ENCODE assay signal across 8 mouse cellular contexts in the genomic region with DNA sequence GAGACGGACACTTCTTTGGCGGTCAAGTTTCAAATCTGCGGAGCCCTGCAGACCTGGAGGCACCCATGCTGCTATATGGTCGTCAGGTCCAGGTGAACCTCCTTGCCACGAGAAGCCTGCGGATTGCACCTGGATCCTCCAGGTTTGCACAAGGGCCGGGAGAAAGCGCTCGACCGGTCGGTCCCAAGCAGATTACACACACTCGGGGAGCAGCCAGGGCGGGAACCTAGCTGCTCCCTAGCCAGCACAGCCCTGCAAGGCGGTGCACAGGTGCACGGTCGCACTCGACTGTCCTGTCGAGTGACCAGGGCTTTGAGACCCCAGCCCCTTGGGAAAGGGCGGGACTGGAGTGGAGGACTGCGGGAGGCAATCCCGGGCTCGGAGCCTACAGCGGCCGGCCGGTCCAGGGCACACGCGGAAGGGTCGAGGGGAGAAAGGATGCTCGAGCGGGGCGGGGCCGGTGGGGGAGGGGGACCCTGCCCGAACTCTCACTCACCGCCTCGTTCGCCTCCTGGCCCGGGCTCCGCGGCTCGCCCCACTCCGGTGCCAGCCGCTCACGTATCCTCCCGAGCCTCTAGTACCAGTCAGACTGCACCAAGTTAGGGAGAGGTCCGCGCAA. TPM values are rescaled to one million over a fixed set of nuclear protein-coding genes. Genes with fewer than 3 reads are reported as not detected.
DNase-seq lines count a peak whose midpoint lies in the region; ATAC-seq and TF ChIP-seq lines count a peak whose summit lies in the region.

No protein-coding gene starts in this region.

- peaks cover 5% of the 10 kb centered on the region for H3K36me3 ChIP-seq in heart, embryonic 10.5 days
- H3K36me3 ChIP-seq in limb, embryonic 14.5 days (ENCODE audit: control insufficient read depth, insufficient read depth, low read length): no peaks in the 10 kb centered on the region

- WGBS in heart, embryonic 10.5 days: under 1% methylated on average over 43 of the region's 46 CpGs
- WGBS in limb, embryonic 14.5 days: under 1% methylated on average over 37 of the region's 46 CpGs

- peaks cover 25% of the 10 kb centered on the region for H3K4me1 ChIP-seq in heart, embryonic 10.5 days
- H3K4me1 ChIP-seq in limb, embryonic 14.5 days (ENCODE audit: control insufficient read depth, insufficient read depth, low read length): peaks cover 19% of the 10 kb centered on the region

- peak overlapping the region; percentile 80 for H3K4me2 ChIP-seq in limb, embryonic 14.5 days (replicated peaks; ENCODE audit: low read depth, low read length, severe bottlenecking)

- H3K27ac ChIP-seq in heart, embryonic 10.5 days: peak overlapping the region; percentile 93
- H3K27ac ChIP-seq in limb, embryonic 14.5 days (replicated peaks; ENCODE audit: low read depth, low read length): peak overlapping the region; percentile 28; the same call in 1 of the 2 replicates

- H3K9me3 ChIP-seq in heart, embryonic 10.5 days: no peaks in the 10 kb centered on the region
- no peaks in the 10 kb centered on the region for H3K9me3 ChIP-seq in limb, embryonic 14.5 days (ENCODE audit: control insufficient read depth, low read length)

- peak overlapping the region; percentile 80 for H3K9ac ChIP-seq in limb, embryonic 14.5 days (ENCODE audit: low read depth, low read length, severe bottlenecking)

- intact Hi-C loops in left cerebral cortex, postnatal 14 days (cut with DNase I): no loop called here

- no peak for TF ChIP-seq POLR2A in limb, embryonic 14.5 days (IDR thresholded peaks at IDR 0.05; ENCODE audit: borderline replicate concordance, extremely low read depth, insufficient read depth, insufficient read length)

- ATAC-seq in limb, embryonic 14.5 days (ENCODE audit: low FRiP score, low read depth): peak; percentile 33

- H3K4me3 ChIP-seq in heart, embryonic 10.5 days: peak overlapping the region; percentile 95
- H3K4me3 ChIP-seq in limb, embryonic 14.5 days (replicated peaks; ENCODE audit: low read length): peak overlapping the region; percentile 96

- DNase-seq in heart, embryonic 10.5 days (ENCODE audit: low spot score): peak; percentile 81
- no peak for DNase-seq in heart, adult 11 months
- peak; percentile 33 to 42 for DNase-seq in B cell, adult 2 months
- peak; percentile 9 to 12 for DNase-seq in adrenal gland, postnatal 4 days (ENCODE audit: low spot score in 2 of 2)
- peak; percentile 16 for DNase-seq in forelimb bud, embryonic 11.5 days (ENCODE audit: low read depth, low spot score)
- DNase-seq in limb, embryonic 14.5 days (ENCODE audit: low spot score): peak; percentile 43
- peak; percentile 26 to 38 for DNase-seq in natural killer cell, adult 2 months (ENCODE audit: low spot score in 2 of 2)
- no peak for DNase-seq in left cerebral cortex, postnatal 14 days (ENCODE audit: low spot score in 2 of 2)

- no peaks in the 10 kb centered on the region for H3K27me3 ChIP-seq in heart, embryonic 10.5 days (ENCODE audit: insufficient read depth, poor library complexity, severe bottlenecking)
- H3K27me3 ChIP-seq in limb, embryonic 14.5 days (ENCODE audit: control insufficient read depth, insufficient read depth, low read length): no peaks in the 10 kb centered on the region

RNA-seq across cellular contexts. Expression of a gene that starts 0.4 kb away (rescaled TPM):
- polyA plus RNA-seq in heart, embryonic 10.5 days (2016; fragmentation: Nextera tagmentation; extraction: Ambion mirVana): 18.3 and 26.9 TPM in 2 replicates
- total RNA-seq in adrenal gland, postnatal 4 days (2021): 10 to 100 TPM; 33.0 to 39.1 TPM
- polyA plus RNA-seq in limb, embryonic 14.5 days (2012; rRNA removed): 29.8 and 39.1 TPM in 2 replicates
- 25.2 and 30.0 TPM in 2 replicates for polyA plus RNA-seq in limb, embryonic 14.5 days (2014; fragmentation: Nextera tagmentation; extraction: Ambion mirVana)
- total RNA-seq in left cerebral cortex, postnatal 14 days (2021): 10 to 100 TPM; 58.0 to 66.8 TPM

RNA-seq across cellular contexts. Expression of a gene that starts 45.2 kb away (rescaled TPM):
- 0.10 and 0.48 TPM in 2 replicates for polyA plus RNA-seq in heart, embryonic 10.5 days (2016; fragmentation: Nextera tagmentation; extraction: Ambion mirVana)
- total RNA-seq in adrenal gland, postnatal 4 days (2021): 1 to 10 TPM in 1 of 2 experiments, under 1 TPM in 1; 0.99 to 1.0 TPM
- polyA plus RNA-seq in limb, embryonic 14.5 days (2012; rRNA removed): 1.6 and 1.7 TPM in 2 replicates
- 0.93 and 1.2 TPM in 2 replicates for polyA plus RNA-seq in limb, embryonic 14.5 days (2014; fragmentation: Nextera tagmentation; extraction: Ambion mirVana)
- 10 to 100 TPM; 20.9 to 21.0 TPM for total RNA-seq in left cerebral cortex, postnatal 14 days (2021)

Comparison
In these comparisons a context has a peak if more than half of its experiments do, and no peak if none do; other contexts are left out.
1. DNase-seq: peak in heart, embryonic 10.5 days (single experiment), B cell, adult 2 months (2 of 2), adrenal gland, postnatal 4 days (2 of 2), forelimb bud, embryonic 11.5 days (single experiment), limb, embryonic 14.5 days (single experiment) and natural killer cell, adult 2 months (2 of 2); none in heart, adult 11 months (single experiment) and left cerebral cortex, postnatal 14 days (0 of 2).
2. RNA of a gene that starts 45.2 kb away (total RNA-seq): 20.9 to 21.0 TPM in left cerebral cortex, postnatal 14 days; 0.99 to 1.0 TPM in adrenal gland, postnatal 4 days; every median in the first group is over 10 times any median in the second.